Mouse (Mus musculus): Measurements from ENCODE around the gene Car8. TPM values are rescaled to one million over a fixed set of nuclear protein-coding genes. Genes with fewer than 3 reads are reported as not detected.

Car8 gene
- polyA plus RNA-seq (2012; rRNA removed) = 2.6 and 4.5 TPM in 2 replicates

DNA sequence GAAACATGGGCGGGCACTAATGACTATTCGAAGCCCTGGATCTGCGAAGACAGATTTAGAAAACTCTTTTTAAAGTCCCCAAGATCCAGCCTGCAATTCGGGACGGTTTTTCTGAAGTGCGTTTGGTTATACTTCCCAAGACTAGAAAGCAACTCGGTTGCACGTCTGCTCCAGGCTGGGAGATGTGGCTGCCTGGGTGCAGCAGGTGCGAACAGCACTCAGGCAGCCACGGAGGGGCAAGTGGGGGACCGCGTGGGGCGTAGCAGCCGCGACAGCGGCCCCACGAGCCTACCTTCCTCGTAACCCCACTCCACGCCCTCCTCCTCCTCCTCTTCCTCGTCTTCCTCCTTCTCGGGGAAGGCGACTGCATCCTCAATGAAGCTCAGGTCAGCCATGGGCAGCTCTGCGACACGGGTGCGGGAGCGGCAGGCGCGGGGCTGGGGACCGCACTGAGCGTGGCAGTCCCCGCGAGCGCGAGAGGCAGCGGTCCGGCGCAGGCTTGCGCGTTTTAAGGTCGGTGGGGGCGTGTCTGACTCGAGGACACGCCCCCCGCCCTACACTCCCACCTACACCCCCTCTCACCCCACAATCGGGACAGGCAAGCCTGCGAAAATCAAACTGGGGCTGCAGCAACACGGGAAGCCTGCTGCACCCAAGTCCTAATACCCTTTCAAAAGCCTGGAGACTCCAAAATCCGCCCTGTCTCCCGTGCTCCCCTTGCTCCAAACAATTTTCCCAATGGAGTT lies at the start of gene Car8:
Gene Car8, minus strand, starts transcription at position 482 of the 746 bp plus-strand sequence.
- no peak for DNase-seq (ENCODE audit: low read depth, low spot score)
- under 1% methylated on average over 48 of the region's 49 CpGs for WGBS

DNA sequence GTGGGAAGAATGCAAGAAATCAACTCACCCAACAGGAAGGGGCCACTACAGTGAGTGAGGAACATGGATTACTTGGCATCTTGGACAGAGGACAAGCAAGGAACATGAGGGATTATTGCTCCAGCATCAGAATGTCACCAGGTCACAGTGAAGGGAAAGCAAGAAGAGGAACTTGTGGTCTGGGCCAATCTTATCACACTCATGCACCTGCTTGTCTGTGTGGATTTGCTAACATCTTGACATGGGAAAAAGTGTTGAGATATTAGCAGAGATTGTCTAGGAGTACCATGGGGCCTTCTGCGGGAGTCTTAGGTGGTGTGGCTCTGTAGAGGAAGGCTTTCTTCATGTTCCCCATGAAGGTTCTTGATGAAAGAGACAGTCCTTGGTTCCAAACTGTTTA lies 46.1 kb upstream of the Car8 start:
- 90% methylated on average over 1 of the region's 1 CpGs for WGBS
- no peak for DNase-seq (ENCODE audit: low read depth, low spot score)

DNA sequence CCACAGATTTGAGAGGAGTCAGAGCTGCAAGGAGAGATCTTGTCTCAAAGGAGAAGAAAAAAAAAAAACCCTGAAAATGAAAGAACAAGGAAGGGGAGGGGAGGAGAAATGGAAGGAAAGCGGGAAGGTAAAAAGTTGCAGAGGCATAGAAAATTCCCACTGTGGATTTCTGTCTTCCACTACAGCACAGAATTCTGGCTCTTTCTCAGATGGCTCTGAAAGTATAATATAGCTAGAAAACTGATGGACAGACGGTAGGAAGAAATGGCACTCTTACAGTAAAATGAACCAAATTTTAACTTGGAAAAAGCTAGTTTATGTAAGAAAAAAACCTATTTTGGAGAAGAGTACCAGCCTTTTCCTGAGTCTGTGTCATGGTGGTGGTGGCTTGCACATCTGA lies 39.3 kb upstream of the Car8 start:
- 97% methylated on average over 2 of the region's 2 CpGs for WGBS
- no peak for DNase-seq (ENCODE audit: low read depth, low spot score)

DNA sequence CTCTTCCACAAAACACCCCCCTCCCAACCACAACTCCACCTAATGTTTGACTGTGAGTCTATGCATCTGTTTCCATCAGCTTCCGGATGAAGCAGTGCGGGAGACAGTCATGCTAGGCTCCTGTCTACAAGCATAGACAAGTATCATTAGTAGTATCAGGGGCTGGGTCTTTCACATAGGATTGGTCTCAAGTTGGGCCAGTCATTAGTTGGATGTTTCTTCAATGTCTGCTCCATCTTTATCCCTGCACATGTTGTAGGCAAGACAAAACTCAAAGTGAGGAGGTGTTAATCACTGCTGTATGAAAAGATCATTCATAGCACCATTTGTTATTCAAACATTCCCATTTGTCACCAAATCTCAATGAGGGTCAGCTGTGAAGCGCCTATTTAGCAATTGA lies 11.0 kb upstream of the Car8 start:
- no peak for DNase-seq (ENCODE audit: low read depth, low spot score)
- WGBS = 95% methylated on average over 3 of the region's 3 CpGs

DNA sequence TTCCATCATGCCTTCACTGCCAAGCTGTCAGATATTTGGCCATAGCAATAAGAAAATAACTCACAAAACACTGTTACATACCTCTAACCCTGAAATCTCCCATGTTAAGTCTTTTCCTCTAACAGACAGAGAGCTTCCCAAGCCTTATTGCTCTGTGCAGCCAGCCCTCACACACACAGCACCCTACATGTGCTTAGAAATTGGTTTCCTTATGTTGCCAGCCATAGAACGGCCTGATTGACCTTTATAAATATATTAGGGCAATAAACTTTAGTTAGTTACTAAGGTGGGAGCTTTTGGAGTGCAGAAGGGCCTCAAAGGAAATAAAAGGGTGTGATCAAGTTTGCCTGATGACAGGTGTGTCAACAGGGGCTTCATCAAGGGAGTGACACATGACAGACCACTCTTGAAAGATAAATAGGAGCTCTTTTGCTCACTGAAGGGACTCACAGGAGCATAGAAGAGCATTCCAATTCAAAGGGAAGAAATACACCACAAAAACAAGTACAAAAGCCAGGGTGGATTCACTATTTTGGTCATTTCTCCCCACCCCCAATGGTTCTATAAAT lies 6.7 kb upstream of the Car8 start:
- 12% methylated on average over 1 of the region's 1 CpGs for WGBS

GRCm38 (mm10) chr4:8245062-8245461 lies 6.2 kb upstream of the Car8 start:
- DNase-seq (ENCODE audit: low read depth, low spot score) = no peak

More for the DNA sequence above, 6.7 kb upstream of the Car8 start:
- no peak for DNase-seq (ENCODE audit: low read depth, low spot score)

DNA sequence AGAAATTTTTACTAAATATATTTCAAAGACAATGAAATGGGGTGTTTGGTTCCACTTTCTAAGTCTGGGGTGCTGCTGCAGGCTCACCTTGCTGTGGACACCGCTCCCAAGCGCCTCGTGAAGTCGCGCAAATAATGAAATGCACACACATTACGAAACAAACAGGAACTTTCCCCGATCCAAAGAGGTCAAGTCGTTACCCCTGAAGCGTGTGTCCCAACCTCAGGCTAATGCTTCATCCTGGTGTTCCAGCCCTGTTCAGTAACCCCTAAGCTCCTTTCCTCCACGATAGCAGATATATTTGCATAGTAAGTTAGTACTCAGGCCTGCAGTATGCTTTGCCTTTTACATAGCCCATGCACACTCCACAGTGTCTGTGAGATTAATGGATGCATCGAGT lies 858 bp upstream of the Car8 start:
- 46% methylated on average over 11 of the region's 11 CpGs for WGBS
- DNase-seq (ENCODE audit: low read depth, low spot score) = no peak

More at GRCm38 (mm10) chr4:8245062-8245461, 6.2 kb upstream of the Car8 start:
- 64% methylated on average over 3 of the region's 3 CpGs for WGBS

GRCm38 (mm10) chr4:8239306-8239670 lies 447 bp upstream of the Car8 start:
- no peak for DNase-seq (ENCODE audit: low read depth, low spot score)
- 16% methylated on average over 11 of the region's 11 CpGs for WGBS

- 35% methylated on average over 12 of the region's 12 CpGs for WGBS
- no peak for DNase-seq (ENCODE audit: low read depth, low spot score)
These were observed 6.3 kb downstream of the Car8 start for GRCm38 (mm10) chr4:8232393-8233111.

GRCm38 (mm10) chr4:8231291-8231871 lies 7.5 kb downstream of the Car8 start:
- WGBS = 63% methylated on average over 5 of the region's 5 CpGs
- no peak for DNase-seq (ENCODE audit: low read depth, low spot score)

DNA sequence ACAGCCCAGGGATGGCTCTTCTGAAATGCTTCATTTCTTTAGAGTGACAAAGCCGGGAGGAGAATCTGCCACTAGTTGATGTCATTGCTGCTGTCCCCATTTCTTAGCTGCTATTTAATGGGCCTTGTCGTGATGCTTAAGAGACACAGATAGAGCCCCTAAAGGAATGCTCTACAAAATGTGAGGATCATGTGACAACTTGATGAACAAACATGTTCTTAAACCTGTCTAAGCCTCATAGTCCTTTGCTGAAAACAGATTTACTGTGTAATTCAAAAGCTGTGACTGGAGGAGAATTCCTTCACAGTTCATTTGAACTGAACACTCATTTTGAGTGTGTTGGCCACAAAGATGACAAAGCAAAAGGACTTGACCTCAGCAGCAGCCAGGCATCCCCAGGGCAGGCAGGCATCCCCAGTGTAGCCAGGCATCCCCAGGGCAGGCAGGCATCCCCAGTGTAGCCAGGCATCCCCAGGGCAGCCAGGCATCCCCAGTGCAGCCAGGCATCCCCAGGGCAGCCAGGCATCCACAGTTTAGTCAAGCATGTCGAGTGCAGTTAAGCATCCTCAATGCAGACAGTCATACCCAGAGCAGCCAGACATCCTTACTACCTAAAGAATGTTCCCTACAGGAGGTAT lies 9.1 kb downstream of the Car8 start:
- no peak for DNase-seq (ENCODE audit: low read depth, low spot score)

DNA sequence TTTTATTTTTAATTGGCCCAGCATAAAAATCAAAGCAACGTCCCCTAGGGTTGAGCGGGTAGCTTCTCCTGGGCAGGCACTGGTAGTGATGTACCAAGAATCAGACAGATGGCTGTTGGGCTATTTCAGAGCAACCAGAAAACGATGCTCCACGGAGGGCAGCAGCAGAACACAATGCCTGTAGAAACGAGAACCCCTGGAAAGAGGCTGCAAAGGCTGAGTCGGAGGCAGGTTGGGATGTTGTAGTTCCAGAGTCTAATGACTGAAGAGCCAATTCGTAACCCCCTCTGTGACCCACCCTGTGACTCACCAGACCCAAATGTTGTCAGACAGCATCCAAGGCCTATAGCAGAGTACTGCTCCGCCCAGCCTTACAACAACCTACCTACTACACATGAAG lies 19.9 kb downstream of the Car8 start:
- DNase-seq (ENCODE audit: low read depth, low spot score) = no peak
- 79% methylated on average over 8 of the region's 8 CpGs for WGBS

More for the DNA sequence above, 9.1 kb downstream of the Car8 start:
- WGBS = 80% methylated on average over 3 of the region's 3 CpGs

DNA sequence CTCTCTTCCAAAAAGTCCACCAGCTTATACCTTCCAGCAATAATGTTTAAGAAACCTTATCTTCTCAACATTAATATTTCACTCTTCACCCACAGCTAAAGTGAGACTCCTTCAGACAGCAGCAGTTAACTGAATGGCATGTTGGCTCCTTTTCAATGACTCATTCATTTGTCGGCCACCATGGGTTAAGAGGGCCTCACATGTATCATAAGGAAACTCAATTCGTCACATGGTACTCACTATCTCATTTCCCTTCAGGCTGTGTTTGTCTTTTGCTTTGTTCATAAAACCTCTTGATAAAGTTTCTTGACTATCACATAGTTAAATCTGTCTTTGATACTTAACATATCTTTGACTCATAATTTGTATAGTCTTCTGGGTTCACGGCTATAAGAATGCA lies 20.8 kb downstream of the Car8 start:
- DNase-seq (ENCODE audit: low read depth, low spot score) = no peak
- WGBS = 19% methylated on average over 3 of the region's 3 CpGs

- no peak for DNase-seq (ENCODE audit: low read depth, low spot score)
- WGBS = 81% methylated on average over 5 of the region's 5 CpGs
These were observed 21.6 kb downstream of the Car8 start for GRCm38 (mm10) chr4:8217272-8217671.

DNA sequence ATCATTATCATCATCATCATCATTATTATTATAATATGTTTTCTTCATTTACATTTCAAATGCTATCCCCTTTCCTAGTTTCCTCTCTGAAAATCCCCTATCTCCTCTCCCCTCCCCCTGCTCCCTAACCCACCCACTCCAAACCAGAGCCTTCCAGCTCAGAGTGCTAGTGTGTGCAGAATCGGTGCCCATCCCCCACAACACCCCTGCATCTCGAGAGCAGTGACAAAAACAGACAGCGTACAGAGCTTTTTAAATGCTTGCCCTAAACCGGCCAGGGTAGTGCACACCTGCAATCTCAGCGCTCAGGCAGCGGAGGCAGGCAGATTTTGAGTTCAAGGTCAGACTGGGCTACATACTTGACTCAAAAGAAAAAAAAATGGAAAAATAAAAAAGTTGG lies 22.3 kb downstream of the Car8 start:
- no peak for DNase-seq (ENCODE audit: low read depth, low spot score)
- WGBS = 76% methylated on average over 6 of the region's 6 CpGs

DNA sequence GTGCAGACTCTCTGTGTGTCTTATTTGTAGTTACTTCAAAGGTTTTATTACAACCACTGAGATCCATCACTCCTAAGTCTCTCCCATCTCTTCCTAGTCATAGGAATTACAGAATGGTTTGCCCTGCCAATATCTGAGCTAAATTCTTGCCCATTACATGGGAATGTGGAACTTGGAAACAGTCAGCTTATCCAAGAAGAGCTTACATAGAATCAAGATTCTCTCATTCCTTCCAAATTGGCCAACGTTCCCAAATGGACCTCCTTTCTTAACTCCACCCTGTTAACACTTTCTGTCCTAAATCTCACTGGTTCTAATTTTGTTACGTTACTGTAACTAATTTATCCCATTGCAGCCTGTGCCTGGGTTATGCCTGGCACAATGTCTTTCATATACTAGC lies 25.2 kb downstream of the Car8 start:
- DNase-seq (ENCODE audit: low read depth, low spot score) = no peak
- 67% methylated on average over 2 of the region's 2 CpGs for WGBS

GRCm38 (mm10) chr4:8212873-8213569 lies 25.8 kb downstream of the Car8 start:
- DNase-seq (ENCODE audit: low read depth, low spot score) = no peak
- 53% methylated on average over 8 of the region's 8 CpGs for WGBS

GRCm38 (mm10) chr4:8210452-8210851 lies 28.4 kb downstream of the Car8 start:
- DNase-seq (ENCODE audit: low read depth, low spot score) = no peak
- WGBS = 98% methylated on average over 2 of the region's 2 CpGs

DNA sequence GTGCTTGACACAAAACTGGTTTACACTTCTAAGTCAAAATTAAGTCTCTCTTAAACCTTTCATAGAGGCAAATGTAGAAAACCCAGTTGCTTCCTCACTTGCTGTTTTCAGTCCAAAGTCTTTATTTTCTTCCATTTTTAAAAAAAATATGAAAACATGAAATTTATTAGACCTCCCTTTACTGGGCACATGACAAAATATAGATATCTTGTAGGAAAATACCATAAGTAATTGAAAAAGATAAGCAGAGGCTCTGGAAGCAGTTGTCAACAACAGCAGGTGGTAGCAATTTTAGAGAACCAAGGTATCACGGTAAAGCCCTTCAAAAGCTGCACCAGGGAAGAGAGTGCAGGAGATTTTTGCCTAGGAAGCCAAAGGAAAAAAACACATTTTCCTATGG lies 30.9 kb downstream of the Car8 start:
- WGBS = 54% methylated on average over 1 of the region's 1 CpGs
- no peak for DNase-seq (ENCODE audit: low read depth, low spot score)

All from large intestine, adult 2 months (tissue).